Mouse (Mus musculus) ES-Bruce4 (cell line): ENCODE measurements around the gene Arsj.

Experiments used
- CTCF ChIP-seq: IDR thresholded peaks from one replicate; pipeline ENCODE4 v1.8.1; 2011; ENCODE audit warnings: low read depth, low read length
- EP300 ChIP-seq: IDR thresholded peaks from 2 replicates; pipeline ENCODE4 v1.6.1; 2011; ENCODE audit warnings: low read depth, low read length; ENCODE audit not compliant: insufficient read depth

- TF ChIP-seq CTCF (no peak), EP300 (no peak)
Measured at GRCm38 (mm10) chr3:126404199-126404598, 40.7 kb downstream of the Arsj start.
